Mouse (Mus musculus) CH12.LX (cell line): ENCODE results near the gene Hip1. TPM values are rescaled to one million over a fixed set of nuclear protein-coding genes. Genes with fewer than 3 reads are reported as not detected.

Source experiments
- DNase-seq: peaks from one replicate; pipeline ENCODE4 v3.0.0-alpha.2; 2013; ENCODE audit errors: extremely low read depth
- H3K27ac ChIP-seq: 2 replicates; pipeline ENCODE4 v1.5.1; 2012; ENCODE audit warnings: low read depth, mild to moderate bottlenecking, control low read depth, moderate library complexity; ENCODE audit not compliant: insufficient read depth
- H3K27me3 ChIP-seq: replicated peaks from 2 replicates; pipeline ENCODE3; 2012; ENCODE audit warnings: inconsistent platforms
- H3K36me3 ChIP-seq, 2 experiments: replicated peaks in 1 of 2; 2 replicates each; pipeline versions ENCODE3 to v1.6.1; 2012; ENCODE audit warnings: inconsistent platforms in 1 of 2, low read length in 1 of 2, mild to moderate bottlenecking in 1 of 2, mixed read lengths in 1 of 2, moderate library complexity in 1 of 2; ENCODE audit not compliant: control insufficient read depth in 1 of 2, insufficient read depth in 1 of 2
- H3K4me1 ChIP-seq, 2 experiments: 2 replicates each; pipeline ENCODE4 v1.6.1; 2012; ENCODE audit warnings: inconsistent platforms in 1 of 2, moderate library complexity in 1 of 2; ENCODE audit not compliant: insufficient read depth in 2 of 2, control insufficient read depth in 1 of 2
- H3K4me2 ChIP-seq: 2 replicates; pipeline ENCODE4 v1.6.1; 2012; ENCODE audit warnings: low read depth, mild to moderate bottlenecking, control low read depth; ENCODE audit not compliant: poor library complexity, insufficient read depth, severe bottlenecking
- H3K4me3 ChIP-seq, 3 experiments: fragments of 150-350 bp in 1 of 3; sonication (generic) in 1 of 3; replicated peaks in 1 of 3; 2 replicates each; pipeline versions ENCODE3 to v1.5.1; 2011 to 2012; ENCODE audit warnings: low read depth in 2 of 3, low read length in 2 of 3, mild to moderate bottlenecking in 2 of 3, moderate library complexity in 2 of 3, control low read depth in 1 of 3, improper control_type of control experiment in 1 of 3, inconsistent platforms in 1 of 3, mixed read lengths in 1 of 3; ENCODE audit not compliant: poor library complexity in 1 of 3
- H3K79me2 ChIP-seq: replicated peaks from 2 replicates; pipeline ENCODE4 v1.6.1; 2012; ENCODE audit warnings: mild to moderate bottlenecking, moderate library complexity; ENCODE audit not compliant: control insufficient read depth, poor library complexity, insufficient read depth, severe bottlenecking; ENCODE audit errors: extremely low read depth
- H3K9ac ChIP-seq: 2 replicates; pipeline ENCODE4 v1.6.1; 2012; ENCODE audit warnings: low read depth, mild to moderate bottlenecking, control low read depth, moderate library complexity; ENCODE audit not compliant: insufficient read depth
- H3K9me3 ChIP-seq: replicated peaks from 2 replicates; pipeline ENCODE3; 2012; ENCODE audit warnings: low read length, inconsistent platforms, mixed read lengths
- CHD1 ChIP-seq: IDR thresholded peaks from 2 replicates; pipeline ENCODE4 v1.6.1; 2012; ENCODE audit warnings: low read depth, low read length, improper control_type of control experiment, inconsistent platforms
- CTCF ChIP-seq, 2 experiments: IDR thresholded peaks in 1 of 2; conservative IDR thresholded peaks in 1 of 2; 2 replicates each; pipeline ENCODE4 v1.5.1; 2011 to 2012; ENCODE audit warnings: low read depth in 2 of 2, low read length in 2 of 2, improper control_type of control experiment in 1 of 2, inconsistent platforms in 1 of 2, mild to moderate bottlenecking in 1 of 2, moderate library complexity in 1 of 2
- EP300 ChIP-seq: IDR thresholded peaks from 2 replicates; pipeline ENCODE4 v1.6.1; 2011; ENCODE audit warnings: low read length, improper control_type of control experiment
- ETS1 ChIP-seq: conservative IDR thresholded peaks from 2 replicates; pipeline ENCODE4 v1.6.1; 2012; ENCODE audit warnings: low read depth, mild to moderate bottlenecking, inconsistent platforms, low read length, improper control_type of control experiment, moderate library complexity
- IRF4 ChIP-seq: IDR thresholded peaks from 2 replicates; pipeline ENCODE4 v1.6.1; 2014; ENCODE audit warnings: low read depth, mild to moderate bottlenecking, inconsistent platforms, low read length, improper control_type of control experiment
- JUN ChIP-seq: IDR thresholded peaks from 2 replicates; pipeline ENCODE4 v1.6.1; 2011; ENCODE audit warnings: low read depth, mild to moderate bottlenecking, low read length, improper control_type of control experiment, moderate library complexity; ENCODE audit not compliant: insufficient read depth
- JUND ChIP-seq: conservative IDR thresholded peaks from 2 replicates; pipeline ENCODE4 v1.6.1; 2011; ENCODE audit warnings: low read depth, low read length, improper control_type of control experiment
- KAT2A ChIP-seq: IDR thresholded peaks from 2 replicates; pipeline ENCODE4 v1.6.1; 2012; ENCODE audit warnings: low read length, improper control_type of control experiment, inconsistent platforms; ENCODE audit not compliant: insufficient replicate concordance
- MAFK ChIP-seq: IDR thresholded peaks from 2 replicates; pipeline ENCODE4 v1.6.1; 2011; ENCODE audit warnings: low read length, improper control_type of control experiment; ENCODE audit not compliant: insufficient replicate concordance
- MAX ChIP-seq: IDR thresholded peaks from 2 replicates; pipeline ENCODE4 v1.6.1; 2011; ENCODE audit warnings: low read length, improper control_type of control experiment
- MYC ChIP-seq: IDR thresholded peaks from 2 replicates; pipeline ENCODE4 v1.6.1; 2011; ENCODE audit warnings: low read depth, mild to moderate bottlenecking, improper control_type of control experiment, low read length
- NRF1 ChIP-seq: IDR thresholded peaks from 2 replicates; pipeline ENCODE4 v1.6.1; 2014; ENCODE audit warnings: low read depth, mild to moderate bottlenecking, inconsistent platforms, low read length, improper control_type of control experiment, moderate library complexity
- POLR2AphosphoS2 ChIP-seq: IDR thresholded peaks from 2 replicates; pipeline ENCODE4 v1.6.1; 2011; ENCODE audit warnings: low read depth, low read length, improper control_type of control experiment
- RAD21 ChIP-seq: IDR thresholded peaks from 2 replicates; pipeline ENCODE4 v1.6.1; 2011; ENCODE audit warnings: low read depth, mild to moderate bottlenecking, low read length, improper control_type of control experiment, moderate library complexity
- RCOR1 ChIP-seq: conservative IDR thresholded peaks from 2 replicates; pipeline ENCODE4 v1.6.1; 2012; ENCODE audit warnings: low read depth, mild to moderate bottlenecking, inconsistent platforms, low read length, improper control_type of control experiment
- SIN3A ChIP-seq: IDR thresholded peaks from 2 replicates; pipeline ENCODE4 v1.6.1; 2012; ENCODE audit warnings: low read length, improper control_type of control experiment, inconsistent platforms
- SMC3 ChIP-seq: IDR thresholded peaks from 2 replicates; pipeline ENCODE4 v1.6.1; 2011; ENCODE audit warnings: low read depth, low read length, improper control_type of control experiment
- TBP ChIP-seq: conservative IDR thresholded peaks from 2 replicates; pipeline ENCODE4 v1.6.1; 2011; ENCODE audit warnings: low read depth, low read length, improper control_type of control experiment
- UBTF ChIP-seq: IDR thresholded peaks from 2 replicates; pipeline ENCODE4 v1.6.1; 2012; ENCODE audit warnings: low read depth, mild to moderate bottlenecking, inconsistent platforms, low read length, improper control_type of control experiment, moderate library complexity
- USF2 ChIP-seq: conservative IDR thresholded peaks from 2 replicates; pipeline ENCODE4 v1.6.1; 2011; ENCODE audit warnings: low read depth, low read length, improper control_type of control experiment
- ZKSCAN1 ChIP-seq: IDR thresholded peaks from 2 replicates; pipeline ENCODE4 v1.6.1; 2012; ENCODE audit warnings: low read depth, inconsistent platforms, low read length, improper control_type of control experiment, borderline replicate concordance
- ZNF384 ChIP-seq: IDR thresholded peaks from 2 replicates; pipeline ENCODE4 v1.6.1; 2012; ENCODE audit warnings: low read depth, low read length, improper control_type of control experiment, inconsistent platforms
- dilution Hi-C: fragments of 300-500 bp; cut with MboI; formaldehyde crosslinking; loops from 2 replicates; pipeline ENCODE4 v1.14.3; 2020; ENCODE audit warnings: low sequenced_read_pairs; ENCODE audit not compliant: extremely low pct_unique_long_range_greater_than_20kb, extremely low pct_ligation_motif_present
- in situ Hi-C: fragments of 300-500 bp; cut with MboI; formaldehyde crosslinking; loops from 3 replicates; pipeline ENCODE4 v1.14.3; 2019; ENCODE audit warnings: low sequenced_read_pairs, low pct_ligation_motif_present, low pct_unique_long_range_greater_than_20kb, mixed read lengths
- polyA plus RNA-seq: library from polyadenylated mRNA; unstranded; fragments of >175 nt; gene quantifications from 2 replicates; pipeline ENCODE4 v1.2.1, GENCODE M21; 2012; ENCODE audit warnings: low read depth; ENCODE audit not compliant: insufficient read length
- total RNA-seq, 2 experiments: library from RNA; depleted of rRNA; stranded (reverse); fragments of 300-350 nt in 1 of 2; fragments of >200 nt in 1 of 2; gene quantifications; 2 replicates each; pipeline ENCODE4 v1.2.3; 2012 to 2014

Hip1 gene
- total and polyA plus RNA-seq, 3 experiments, result 2.2 to 6.4 (median 3.4) TPM

GRCm38 (mm10) chr5:135585691-135586090 lies 40.8 kb upstream of the Hip1 start:
- no peak for DNase-seq
- H3K4me3 ChIP-seq, result no peak overlapping the region
- H3K36me3 ChIP-seq, result no peaks in the 10 kb centered on the region
- H3K4me2 ChIP-seq, result no peak overlapping the region
- H3K79me2 ChIP-seq, result no peaks in the 10 kb centered on the region
- dilution Hi-C loops (no loop called here), in situ Hi-C loops (no loop called here)
- no peak for TF ChIP-seq ZNF384
- TF ChIP-seq NRF1, result no peak
- TF ChIP-seq RAD21, result no peak
- TF ChIP-seq CTCF (conservative IDR thresholded peaks at IDR 0.05 in 1 of 2, IDR thresholded peaks at IDR 0.05 in 1 of 2; ENCODE audit: low read depth in 2 of 2, low read length in 2 of 2), result no peak
- no peak for TF ChIP-seq MAFK
- TF ChIP-seq IRF4, result no peak
- TF ChIP-seq ZKSCAN1, result no peak
- TF ChIP-seq JUN, result no peak
- no peak overlapping the region for H3K9ac ChIP-seq
- peaks cover 2 to 6% of the 10 kb centered on the region in 2 experiments for H3K4me1 ChIP-seq
- H3K9me3 ChIP-seq, result peaks cover 9% of the 10 kb centered on the region
- no peaks in the 10 kb centered on the region for H3K27me3 ChIP-seq
- H3K27ac ChIP-seq, result no peak overlapping the region

GRCm38 (mm10) chr5:135582330-135582729 lies 37.4 kb upstream of the Hip1 start:
- no peak overlapping the region for H3K9ac ChIP-seq
- TF ChIP-seq JUND (peak; percentile 89), ETS1 (peak; percentile 58), KAT2A (no peak), EP300 (peak; percentile 85), MAX (no peak), RCOR1 (peak; percentile 58; the same call in 1 of the 2 replicates), TBP (no peak), MYC (no peak; the same call in 1 of the 2 replicates), MAFK (0 out of 2 replicates have a peak, but pooled peaks have one; percentile 25), CHD1 (no peak), NRF1 (no peak), JUN (peak; percentile 66), IRF4 (peak; percentile 72), SIN3A (no peak), POLR2AphosphoS2 (no peak), USF2 (no peak), UBTF (no peak), SMC3 (no peak)
- H3K4me3 ChIP-seq, result no peak overlapping the region
- in situ Hi-C loops, result no loop called here
- DNase-seq, result no peak
- H3K36me3 ChIP-seq, result no peaks in the 10 kb centered on the region
- H3K4me1 ChIP-seq, result peaks cover 2 to 6% of the 10 kb centered on the region in 2 experiments
- no peak overlapping the region for H3K27ac ChIP-seq
- no peak overlapping the region for H3K4me2 ChIP-seq
- no peaks in the 10 kb centered on the region for H3K79me2 ChIP-seq
- dilution Hi-C loops, result no loop called here
- no peaks in the 10 kb centered on the region for H3K27me3 ChIP-seq
- peaks cover 13% of the 10 kb centered on the region for H3K9me3 ChIP-seq
